ENCODE assay signal across 8 mouse cellular contexts in genomic region chrX:102478965-102479364, GRCm38 (mm10). TPM values are rescaled to one million over a fixed set of nuclear protein-coding genes. Genes with fewer than 3 reads are reported as not detected.
A peak's percentile ranks its signal among the peaks of the same experiment; 100 is the strongest.
DNase-seq lines count a peak whose midpoint lies in the region; ATAC-seq and TF ChIP-seq lines count a peak whose summit lies in the region.

No protein-coding gene starts in this region.

- H3K9ac ChIP-seq in midbrain, embryonic 14.5 days (replicated peaks; ENCODE audit: low read length) = no peak overlapping the region
- H3K9ac ChIP-seq in midbrain, embryonic 13.5 days (replicated peaks) = no peak overlapping the region

- H3K4me2 ChIP-seq in midbrain, embryonic 14.5 days (ENCODE audit: low read length) = no peak overlapping the region
- H3K4me2 ChIP-seq in midbrain, embryonic 13.5 days (replicated peaks) = no peak overlapping the region

- H3K4me1 ChIP-seq in midbrain, embryonic 14.5 days (ENCODE audit: control insufficient read depth, insufficient read depth, low read length) = no peaks in the 10 kb centered on the region
- H3K4me1 ChIP-seq in midbrain, embryonic 13.5 days (replicated peaks) = no peaks in the 10 kb centered on the region

- H3K27me3 ChIP-seq in midbrain, embryonic 14.5 days (ENCODE audit: control insufficient read depth, insufficient read depth, low read length) = no peaks in the 10 kb centered on the region
- H3K27me3 ChIP-seq in midbrain, embryonic 13.5 days = peaks cover 6% of the 10 kb centered on the region; the same call in 1 of the 2 replicates

- H3K36me3 ChIP-seq in midbrain, embryonic 14.5 days (ENCODE audit: control insufficient read depth, insufficient read depth, low read length) = no peaks in the 10 kb centered on the region
- H3K36me3 ChIP-seq in midbrain, embryonic 13.5 days = no peaks in the 10 kb centered on the region

- no peak for DNase-seq in gastrocnemius, adult 2 months
- DNase-seq in gastrocnemius, adult 8-10 months (ENCODE audit: low spot score in 2 of 2) = no peak
- peak; percentile 85 for DNase-seq in midbrain, embryonic 14.5 days
- DNase-seq in c-Kit-positive CD71-negative TER-119-negative erythroid progenitor cells, embryonic 14.5 days (ENCODE audit: low read depth) = peak; percentile 40
- peak; percentile 13 for DNase-seq in layer of hippocampus, adult 9-11 months
- DNase-seq in testis, postnatal 14 days (ENCODE audit: low spot score) = no peak
- no peak for DNase-seq in urinary bladder, postnatal 25 days (ENCODE audit: low spot score)

- no peak for ATAC-seq in midbrain, embryonic 14.5 days (ENCODE audit: low FRiP score, low TSS enrichment)
- ATAC-seq in midbrain, embryonic 13.5 days = no peak

- no peaks in the 10 kb centered on the region for H3K9me3 ChIP-seq in midbrain, embryonic 14.5 days (ENCODE audit: control insufficient read depth, low read length)
- H3K9me3 ChIP-seq in midbrain, embryonic 13.5 days = no peaks in the 10 kb centered on the region

- TF ChIP-seq CTCF in gastrocnemius, adult 2 months (IDR thresholded peaks at IDR 0.05) = peak; percentile 82

- H3K27ac ChIP-seq in gastrocnemius, adult 2 months = no peak overlapping the region
- no peak overlapping the region for H3K27ac ChIP-seq in midbrain, embryonic 14.5 days (replicated peaks; ENCODE audit: low read depth, low read length)
- no peak overlapping the region for H3K27ac ChIP-seq in midbrain, embryonic 13.5 days

- no peak overlapping the region for H3K4me3 ChIP-seq in gastrocnemius, adult 2 months
- H3K4me3 ChIP-seq in midbrain, embryonic 14.5 days (replicated peaks; ENCODE audit: low read depth, low read length) = no peak overlapping the region
- H3K4me3 ChIP-seq in midbrain, embryonic 13.5 days (replicated peaks) = no peak overlapping the region

- WGBS in midbrain, embryonic 14.5 days = 35% methylated on average over 4 of the region's 4 CpGs
- 32% methylated on average over 4 of the region's 4 CpGs for WGBS in midbrain, embryonic 13.5 days

- intact Hi-C loops in gastrocnemius, adult 2 months (cut with DNase I) = loop anchor here (2.0 kb wide), 2 partner anchors 260 to 318 kb away; no protein-coding TSS in a partner anchor

RNA-seq across cellular contexts. Expression of gene Hdac8, which starts 26.2 kb away (rescaled TPM):
- 1 to 10 TPM; 3.8 to 4.2 TPM for total RNA-seq in gastrocnemius, adult 2 months (2021)
- 1 to 10 TPM; 3.7 to 5.8 (median 4.5) TPM for total RNA-seq in gastrocnemius, adult 8-10 months (2022)
- 2.2 and 2.6 TPM in 2 replicates for polyA plus RNA-seq in midbrain, embryonic 14.5 days (2014; fragmentation: Nextera tagmentation; extraction: Ambion mirVana)
- polyA plus RNA-seq in midbrain, embryonic 13.5 days (2015; fragmentation: Nextera tagmentation; extraction: Ambion mirVana) = 9.4 and 10.6 TPM in 2 replicates

Comparison
In these comparisons a context has a peak if more than half of its experiments do, and no peak if none do; other contexts are left out.
1. DNase-seq: peak in midbrain, embryonic 14.5 days (single experiment), c-Kit-positive CD71-negative TER-119-negative erythroid progenitor cells, embryonic 14.5 days (single experiment) and layer of hippocampus, adult 9-11 months (single experiment); none in gastrocnemius, adult 2 months (single experiment), gastrocnemius, adult 8-10 months (0 of 2), testis, postnatal 14 days (single experiment) and urinary bladder, postnatal 25 days (single experiment).